Mouse (Mus musculus) stomach, postnatal 0 days (tissue): ENCODE measurements around the gene Rspo4.

Experiments used
- CTCF ChIP-seq: IDR thresholded peaks from 2 replicates; pipeline ENCODE4 v1.5.1; 2016; ENCODE audit warnings: antibody characterized with exemption, low read depth, mild to moderate bottlenecking, moderate library complexity
- EP300 ChIP-seq: optimal IDR thresholded peaks from 2 replicates; pipeline ENCODE3; 2016; ENCODE audit warnings: antibody characterized with exemption

DNA sequence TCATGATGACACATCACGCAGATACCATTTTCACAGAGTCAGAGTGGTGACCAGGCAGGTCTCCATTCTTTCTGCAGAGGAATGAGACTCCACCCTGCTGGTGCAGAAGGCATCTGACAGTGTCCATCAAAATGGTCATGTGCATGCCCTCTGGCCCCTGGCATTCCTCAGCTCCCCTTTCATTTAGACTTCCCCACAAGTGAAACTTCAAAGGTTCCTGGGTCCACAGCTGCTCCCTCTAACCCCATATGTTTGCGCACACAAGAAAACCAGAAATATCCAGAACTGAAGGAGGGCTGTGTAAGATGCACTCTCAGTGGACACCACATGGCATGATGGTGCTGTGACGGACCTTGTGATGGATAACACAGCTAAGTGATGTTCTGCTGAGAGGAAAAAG is 35.9 kb downstream of the Rspo4 start:
- TF ChIP-seq CTCF (no peak), EP300 (no peak)
